Mouse (Mus musculus) hindbrain, embryonic 14.5 days (tissue): ENCODE results near the gene Gm4559. TPM values are rescaled to one million over a fixed set of nuclear protein-coding genes. Genes with fewer than 3 reads are reported as not detected.
"Not testable (repeated sequence)": the region's sequence is repeated elsewhere in the genome, so short reads cannot be mapped to it uniquely, and the experiment has no call there.

ENCODE experiments used
- ATAC-seq: fragments of 200-750 bp; cut with Nextera tagmentation; 2 replicates; pipeline ENCODE4 v1.8.0; 2017; ENCODE audit warnings: moderate number of reproducible peaks, mild to moderate bottlenecking, moderate TSS enrichment, moderate library complexity; ENCODE audit not compliant: low FRiP score
- DNase-seq: peaks from one replicate; pipeline ENCODE4 v3.0.0-alpha.2; 2015; ENCODE audit warnings: low spot score
- H3K27ac ChIP-seq: fragments of 300-500 bp; sonication (generic); 2 replicates; pipeline ENCODE4 v1.5.1; 2014; ENCODE audit warnings: mild to moderate bottlenecking, moderate library complexity
- H3K27me3 ChIP-seq: fragments of 300-500 bp; sonication (generic); 2 replicates; pipeline ENCODE4 v1.6.1; 2014; ENCODE audit warnings: mild to moderate bottlenecking, low read length, mixed read lengths; ENCODE audit not compliant: control insufficient read depth, insufficient read depth
- H3K36me3 ChIP-seq: fragments of 300-500 bp; sonication (generic); replicated peaks from 2 replicates; pipeline ENCODE4 v1.6.1; 2014; ENCODE audit not compliant: control insufficient read depth, insufficient read depth
- H3K4me1 ChIP-seq: fragments of 300-500 bp; sonication (generic); replicated peaks from 2 replicates; pipeline ENCODE4 v1.6.1; 2014; ENCODE audit warnings: antibody characterized with exemption, low read length, mixed read lengths; ENCODE audit not compliant: control insufficient read depth, insufficient read depth
- H3K4me2 ChIP-seq: fragments of 300-500 bp; sonication (generic); replicated peaks from 2 replicates; pipeline ENCODE4 v1.6.1; 2014; ENCODE audit warnings: mild to moderate bottlenecking, moderate library complexity
- H3K4me3 ChIP-seq: fragments of 300-500 bp; sonication (generic); replicated peaks from 2 replicates; pipeline ENCODE4 v1.5.1; 2014; ENCODE audit warnings: mild to moderate bottlenecking, low read length
- H3K9ac ChIP-seq: fragments of 300-500 bp; sonication (generic); 2 replicates; pipeline ENCODE4 v1.6.1; 2014
- H3K9me3 ChIP-seq: fragments of 300-500 bp; sonication (generic); 2 replicates; pipeline ENCODE4 v1.6.1; 2016; ENCODE audit warnings: low read length; ENCODE audit not compliant: control insufficient read depth
- WGBS: fragments of 180-500 bp; shearing (Covaris S2); extraction: QIAGEN DNeasy Blood & Tissue Kit; methylation state at CpG from one replicate; pipeline ENCODE4 v1.1.7; 2014; 5-methylcytosine and 5-hydroxymethylcytosine counted together
- polyA plus RNA-seq: library from polyadenylated mRNA; unstranded; fragments of >200 nt; fragmentation: Nextera tagmentation; extraction: Ambion mirVana; gene quantifications from 2 replicates; pipeline ENCODE4 v1.2.1, GENCODE M21; 2014

Gm4559 gene
- polyA plus RNA-seq, 1 experiment from 2014 or later, result not detected

DNA sequence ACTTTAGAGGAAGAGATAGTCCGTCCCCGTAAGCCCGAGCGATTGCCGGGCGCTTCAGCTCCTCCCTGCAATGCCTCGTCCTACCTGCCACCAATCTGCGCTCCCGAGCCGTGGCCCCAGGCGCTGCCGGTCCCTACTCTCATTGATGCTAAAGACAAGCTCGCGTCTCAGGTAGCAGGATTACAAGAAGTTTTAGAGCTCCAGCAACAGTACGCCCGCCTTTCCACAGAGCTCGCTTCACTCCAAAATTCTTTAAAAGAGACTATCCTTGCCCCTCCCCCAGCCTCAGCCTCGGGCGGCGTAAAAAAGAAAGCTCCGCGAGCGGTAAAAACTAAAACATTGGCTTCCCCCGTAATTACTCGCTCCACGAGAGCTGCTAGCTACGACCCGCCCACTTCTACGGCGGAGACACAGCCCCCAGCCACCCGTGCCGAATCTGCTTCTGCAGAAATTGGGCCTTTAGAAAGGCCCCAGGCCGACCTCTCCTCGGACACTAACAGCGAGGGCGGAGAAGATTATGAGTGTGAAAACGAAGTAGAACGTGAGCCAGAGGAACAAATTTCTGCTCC, 9.9 kb upstream of the Gm4559 start:
- Histone ChIP-seq H3K27me3 (peaks cover 14% of the 10 kb centered on the region), H3K9ac (peak overlapping the region; percentile 61), H3K4me3 (peak overlapping the region; percentile 43), H3K9me3 (no peaks in the 10 kb centered on the region), H3K4me1 (peaks cover 3% of the 10 kb centered on the region; the same call in 1 of the 2 replicates), H3K36me3 (no peaks in the 10 kb centered on the region), H3K27ac (peak overlapping the region; percentile 74), H3K4me2 (peak overlapping the region; percentile 87)
- WGBS, result under 1% methylated on average over 38 of the region's 38 CpGs
- peak; percentile 77; the same call in 1 of the 2 replicates for ATAC-seq
- DNase-seq, result peak; percentile 61

- H3K4me3 ChIP-seq, H3K4me1 ChIP-seq, H3K4me2 ChIP-seq, ATAC-seq, H3K36me3 ChIP-seq, DNase-seq, H3K9ac ChIP-seq, H3K27ac ChIP-seq, H3K9me3 ChIP-seq: not testable (repeated sequence)
- H3K27me3 ChIP-seq, result peaks cover 14% of the 10 kb centered on the region
- 28% methylated on average over 2 of the region's 2 CpGs for WGBS
Measured at GRCm38 (mm10) chr7:142282847-142283246, 8.7 kb upstream of the Gm4559 start.

GRCm38 (mm10) chr7:142279291-142279690, 5.1 kb upstream of the Gm4559 start:
- H3K27ac ChIP-seq, H3K9me3 ChIP-seq, H3K9ac ChIP-seq, H3K4me3 ChIP-seq, ATAC-seq, H3K36me3 ChIP-seq, H3K4me2 ChIP-seq, H3K4me1 ChIP-seq, DNase-seq: not testable (repeated sequence)
- 62% methylated on average over 1 of the region's 1 CpGs for WGBS
- peaks cover 14% of the 10 kb centered on the region for H3K27me3 ChIP-seq

DNA sequence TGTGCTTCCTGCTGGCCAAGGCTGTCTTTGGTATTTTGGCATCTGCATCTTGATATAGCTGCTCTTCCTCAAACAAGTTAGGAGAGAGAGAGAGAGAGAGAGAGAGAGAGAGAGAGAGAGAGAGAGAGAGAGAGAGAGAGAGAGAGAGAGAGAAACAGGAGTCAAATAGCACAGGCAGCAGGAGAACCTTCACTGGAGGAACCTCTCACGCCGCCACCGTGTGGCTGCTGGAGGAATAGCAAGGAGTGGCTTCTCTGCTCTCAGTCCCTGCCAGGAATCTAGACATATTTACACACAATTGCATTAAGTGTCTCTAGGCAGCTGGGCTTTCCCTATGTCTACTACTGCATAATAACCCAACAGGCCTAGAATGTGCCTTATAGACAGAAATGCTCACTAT, 4.0 kb upstream of the Gm4559 start:
- not testable (repeated sequence) for H3K27ac ChIP-seq, H3K4me2 ChIP-seq, ATAC-seq, H3K4me1 ChIP-seq, H3K4me3 ChIP-seq, H3K9ac ChIP-seq, H3K9me3 ChIP-seq, H3K36me3 ChIP-seq
- WGBS, result 0% methylated on average over 3 of the region's 3 CpGs
- DNase-seq, result peak; percentile 78
- H3K27me3 ChIP-seq, result peaks cover 10% of the 10 kb centered on the region

GRCm38 (mm10) chr7:142258254-142258653, 15.9 kb downstream of the Gm4559 start, which contains the start of gene Gm2431:
Gene Gm2431, minus strand, starts transcription at chr7:142258354.
- 84% methylated on average over 1 of the region's 1 CpGs for WGBS
- H3K4me2 ChIP-seq, H3K36me3 ChIP-seq, H3K27me3 ChIP-seq, ATAC-seq, H3K4me3 ChIP-seq, H3K9ac ChIP-seq, DNase-seq, H3K27ac ChIP-seq, H3K4me1 ChIP-seq, H3K9me3 ChIP-seq: not testable (repeated sequence)

DNA sequence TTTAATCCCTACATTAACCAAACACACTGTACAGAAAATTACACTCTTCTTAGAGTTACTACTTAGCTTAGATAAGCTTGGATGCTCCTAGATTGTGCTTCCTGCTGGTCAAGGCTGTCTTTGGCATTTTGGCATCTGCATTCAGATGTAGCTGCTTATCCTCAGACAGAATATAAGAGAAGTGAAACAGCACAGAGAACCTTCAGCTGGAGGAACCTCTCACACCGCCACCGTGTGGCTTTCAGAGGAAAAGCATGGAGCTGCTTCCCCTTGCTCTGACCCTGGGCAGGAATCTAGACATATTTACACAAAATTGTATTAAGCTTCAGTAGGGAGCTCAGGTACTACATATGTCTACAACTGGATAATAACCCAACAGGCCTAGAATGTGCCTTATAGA, 18.6 kb downstream of the Gm4559 start:
- H3K9me3 ChIP-seq, result no peaks in the 10 kb centered on the region
- H3K9ac ChIP-seq, result no peak overlapping the region
- WGBS, result 0% methylated on average over 2 of the region's 2 CpGs
- peak; percentile 78 for DNase-seq
- no peaks in the 10 kb centered on the region for H3K27me3 ChIP-seq
- no peak for ATAC-seq
- no peaks in the 10 kb centered on the region for H3K4me1 ChIP-seq
- no peaks in the 10 kb centered on the region for H3K36me3 ChIP-seq
- no peak overlapping the region for H3K27ac ChIP-seq
- no peak overlapping the region for H3K4me2 ChIP-seq
- H3K4me3 ChIP-seq, result no peak overlapping the region

GRCm38 (mm10) chr7:142249824-142250223, 24.3 kb downstream of the Gm4559 start:
- 0% methylated on average over 1 of the region's 1 CpGs for WGBS
- no peaks in the 10 kb centered on the region for H3K36me3 ChIP-seq
- H3K4me2 ChIP-seq, result no peak overlapping the region
- no peaks in the 10 kb centered on the region for H3K9me3 ChIP-seq
- DNase-seq, result peak; percentile 60
- H3K9ac ChIP-seq, result no peak overlapping the region
- H3K4me3 ChIP-seq, result no peak overlapping the region
- H3K27me3 ChIP-seq, result no peaks in the 10 kb centered on the region
- H3K4me1 ChIP-seq, result no peaks in the 10 kb centered on the region
- no peak overlapping the region for H3K27ac ChIP-seq
- ATAC-seq, result no peak

- Histone ChIP-seq H3K4me1 (no peaks in the 10 kb centered on the region), H3K4me3 (no peak within 1 kb of the TSS), H3K9ac (no peak within 1 kb of the TSS), H3K36me3 (no peaks in the 10 kb centered on the region), H3K9me3 (0 out of 2 replicates have a peak, but pooled peaks cover 2% of the 10 kb centered on the region), H3K27ac (no peak within 1 kb of the TSS), H3K27me3 (no peaks in the 10 kb centered on the region), H3K4me2 (no peak within 1 kb of the TSS)
- DNase-seq (no peak), ATAC-seq (no peak)
- WGBS, result 47% methylated on average over 2 of the region's 2 CpGs
Measured at GRCm38 (mm10) chr7:142240978-142241377, 33.2 kb downstream of the Gm4559 start, which contains the start of gene Gm40460. Gene Gm40460, minus strand, starts transcription at chr7:142241078.

GRCm38 (mm10) chr7:142231540-142231939, 42.6 kb downstream of the Gm4559 start:
- no peak overlapping the region for H3K4me3 ChIP-seq
- 40% methylated on average over 1 of the region's 1 CpGs for WGBS
- H3K27me3 ChIP-seq, result no peaks in the 10 kb centered on the region
- no peak for DNase-seq
- H3K9me3 ChIP-seq, result 0 out of 2 replicates have a peak, but pooled peaks cover 6% of the 10 kb centered on the region
- H3K9ac ChIP-seq, result no peak overlapping the region
- no peak for ATAC-seq
- no peaks in the 10 kb centered on the region for H3K4me1 ChIP-seq
- H3K27ac ChIP-seq, result no peak overlapping the region
- H3K36me3 ChIP-seq, result no peaks in the 10 kb centered on the region
- no peak overlapping the region for H3K4me2 ChIP-seq

GRCm38 (mm10) chr7:142229871-142230270, 44.3 kb downstream of the Gm4559 start, which contains the start of gene Krtap5-5:
Gene Krtap5-5, minus strand, starts transcription at chr7:142229971.
- not testable (repeated sequence) for H3K27ac ChIP-seq, DNase-seq, H3K36me3 ChIP-seq, H3K9ac ChIP-seq, H3K4me1 ChIP-seq, H3K4me2 ChIP-seq, H3K9me3 ChIP-seq, H3K4me3 ChIP-seq, H3K27me3 ChIP-seq, ATAC-seq
- WGBS, result 59% methylated on average over 3 of the region's 3 CpGs
